Mouse (Mus musculus) fibroblast of lung, adult 2 months (primary cell): Measurements from ENCODE around the gene Nacc1.
A peak's percentile ranks its signal among the peaks of the same experiment; 100 is the strongest.

Experiments used
- DNase-seq: peaks from one replicate; pipeline ENCODE4 v3.0.0-alpha.2; 2011; ENCODE audit warnings: low read depth

Gene Nacc1

DNA sequence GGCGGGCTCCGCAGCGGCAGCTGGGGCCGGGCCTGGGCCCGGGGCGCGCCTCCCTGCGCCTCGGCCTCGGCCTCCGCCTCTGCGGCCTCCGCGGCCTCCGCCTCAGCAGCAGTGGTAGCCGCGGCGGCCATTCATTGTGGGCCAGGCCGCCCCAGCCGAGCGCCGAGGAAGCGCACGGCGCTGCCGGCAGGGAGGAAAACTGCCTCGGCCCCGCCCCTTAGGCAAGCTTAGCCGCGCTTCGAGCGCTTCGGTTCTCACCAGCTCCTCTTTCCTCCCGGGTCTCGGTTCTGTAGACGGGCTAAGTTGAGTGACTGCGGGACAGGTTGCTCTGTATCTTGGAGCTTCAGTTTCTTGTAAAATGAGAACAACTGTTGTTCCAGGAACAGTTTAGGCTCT, at the start of gene Nacc1:
Gene Nacc1 (minus strand): TSS at position 158 of the 396 bp plus-strand sequence.
- no peak for DNase-seq

- no peak for DNase-seq
Observed at GRCm38 (mm10) chr8:84736521-84736920, 48.9 kb upstream of the Nacc1 start.

GRCm38 (mm10) chr8:84735597-84735996, 47.9 kb upstream of the Nacc1 start:
- DNase-seq, result no peak

DNA sequence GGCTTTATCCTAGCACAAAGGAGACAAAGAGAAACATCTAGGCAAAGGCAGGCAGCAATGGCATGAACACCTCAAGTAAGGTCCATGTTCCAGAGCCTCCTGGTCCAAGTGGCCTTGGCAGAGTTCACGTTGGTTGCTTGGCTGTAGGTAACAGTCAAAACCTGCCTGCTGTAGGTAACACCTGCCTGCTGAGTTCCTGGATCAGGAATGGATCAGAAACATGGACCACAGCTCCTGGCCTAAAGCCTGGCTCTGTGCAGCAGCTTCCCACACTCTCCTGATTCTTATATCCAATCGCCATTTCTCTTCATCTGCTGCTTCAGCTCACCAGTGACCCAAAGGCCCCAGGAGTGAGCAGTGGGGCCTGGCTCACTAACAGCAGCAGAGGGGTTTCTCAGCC, 47.0 kb upstream of the Nacc1 start:
- DNase-seq, result no peak

DNA sequence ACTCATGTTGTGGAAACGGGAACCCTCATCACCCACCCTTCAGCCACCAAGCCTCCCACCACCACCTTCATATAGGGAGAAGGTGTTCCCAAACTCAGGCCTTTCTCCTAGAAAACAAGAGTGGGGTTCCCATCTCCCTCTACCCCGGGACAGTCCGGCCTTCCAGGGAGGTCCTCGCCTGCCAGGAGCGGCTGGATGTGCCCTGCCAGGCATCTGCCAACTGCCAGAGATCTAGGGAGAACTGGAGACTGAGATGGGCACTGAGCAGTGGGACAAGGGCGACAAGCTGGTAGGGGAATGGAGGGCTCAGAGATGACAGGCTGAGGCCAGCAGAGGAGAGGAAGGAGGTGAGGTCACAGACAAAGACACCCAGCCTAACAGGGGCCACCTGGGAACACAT, 46.3 kb upstream of the Nacc1 start:
- DNase-seq, result no peak

GRCm38 (mm10) chr8:84732996-84733395, 45.3 kb upstream of the Nacc1 start:
- no peak for DNase-seq

DNA sequence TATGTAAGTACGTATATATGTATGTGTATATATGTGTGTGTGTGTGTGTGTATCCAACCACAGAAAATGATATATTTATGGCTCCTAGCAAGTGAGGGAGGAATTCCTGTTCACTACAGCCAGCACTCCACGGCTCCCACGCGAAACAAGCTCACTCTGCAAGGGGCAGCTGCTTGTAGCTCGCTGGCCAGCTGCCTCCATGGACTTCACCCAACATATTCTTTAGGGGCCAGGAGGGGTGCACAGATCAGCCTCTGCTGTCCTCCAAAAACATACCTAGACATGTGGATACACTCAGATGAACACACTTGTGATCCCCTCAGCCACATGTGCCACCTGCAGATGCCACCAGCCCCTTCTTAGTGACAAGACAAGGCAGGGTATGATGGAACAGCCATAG, 44.9 kb upstream of the Nacc1 start:
- no peak for DNase-seq

DNA sequence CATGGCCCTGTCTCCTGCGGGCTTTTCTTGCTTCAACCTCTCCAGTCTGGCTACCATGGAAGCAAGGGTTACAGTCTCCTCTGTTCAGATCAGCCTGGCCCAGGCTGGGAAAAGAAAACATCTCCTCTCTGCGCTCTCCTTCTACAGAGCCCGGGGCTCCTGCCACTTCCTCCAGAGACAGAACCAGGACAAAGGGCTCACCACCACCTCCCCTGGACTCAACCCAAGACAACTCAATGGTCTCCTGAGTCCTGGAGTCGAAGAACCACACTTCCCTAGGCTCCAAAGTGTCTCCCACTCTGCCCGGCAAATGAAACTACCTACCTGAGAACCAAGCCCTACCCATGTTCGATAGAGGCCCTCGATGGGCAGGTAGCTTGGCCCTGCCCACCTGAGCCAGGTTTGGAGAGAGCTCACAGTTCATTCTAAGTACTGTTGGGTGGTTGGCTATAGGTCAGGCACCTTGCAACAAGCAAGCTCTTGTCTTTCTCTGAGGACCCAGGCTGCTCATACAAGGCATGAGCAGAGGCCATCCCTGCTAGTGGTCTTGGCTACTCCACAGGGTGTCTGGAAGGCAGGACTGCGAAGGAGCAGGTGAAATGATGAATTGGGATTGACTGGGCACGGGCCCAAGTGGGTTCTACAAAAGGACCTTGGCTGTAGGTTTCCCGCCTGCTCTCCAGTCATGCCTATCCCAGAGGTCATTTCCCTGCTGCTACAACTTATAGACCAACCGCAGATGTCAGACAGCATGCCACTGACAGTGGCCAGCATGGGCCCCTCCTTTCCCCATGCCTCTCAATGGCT, 43.9 kb upstream of the Nacc1 start:
- DNase-seq, result no peak

- no peak for DNase-seq
Observed at GRCm38 (mm10) chr8:84730541-84731370, 43.1 kb upstream of the Nacc1 start.

DNA sequence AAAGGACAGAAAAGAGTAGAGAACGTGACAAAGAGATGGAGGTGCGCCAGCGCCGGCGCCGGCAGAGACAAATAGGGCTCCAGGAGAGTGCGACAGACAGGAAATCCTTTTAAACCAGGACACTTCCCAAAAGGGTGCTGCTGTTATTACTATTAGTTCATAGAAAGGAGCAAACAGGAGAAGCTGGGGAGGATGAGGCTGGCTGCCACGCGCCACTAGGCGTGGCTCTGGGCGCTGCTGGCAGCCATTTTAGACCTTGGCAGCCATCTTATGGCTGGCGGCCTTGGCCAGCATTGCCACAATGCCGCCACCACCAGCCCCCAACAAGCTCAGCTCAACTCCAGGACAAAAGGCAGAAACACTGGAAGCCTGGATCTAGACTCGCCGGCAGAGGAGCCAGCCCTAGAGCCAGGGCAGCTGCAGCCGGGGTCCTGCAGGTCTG, 42.3 kb upstream of the Nacc1 start:
- no peak for DNase-seq

DNA sequence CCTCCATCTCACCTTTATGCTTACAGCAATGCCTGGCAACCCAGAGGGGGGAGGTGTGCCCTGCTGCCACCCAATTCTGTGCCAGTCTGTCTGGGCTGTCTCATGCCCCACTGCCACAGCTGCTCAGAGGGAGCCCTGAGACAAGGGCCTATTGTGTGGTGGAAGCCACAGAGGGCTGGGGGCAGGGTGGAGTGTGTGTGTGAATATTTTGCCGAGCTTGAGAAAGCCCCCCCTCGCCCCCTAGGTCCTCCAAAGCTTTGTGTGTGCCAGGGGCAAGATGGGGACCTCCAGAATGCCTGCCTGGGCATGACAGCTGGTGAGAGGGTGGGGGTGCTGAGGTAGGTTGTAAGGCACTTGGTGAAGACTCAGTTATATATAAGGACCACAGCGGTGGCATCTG, 40.8 kb upstream of the Nacc1 start:
- no peak for DNase-seq

- peak; percentile 90 for DNase-seq
Observed at GRCm38 (mm10) chr8:84725941-84726259, 38.2 kb upstream of the Nacc1 start.

DNA sequence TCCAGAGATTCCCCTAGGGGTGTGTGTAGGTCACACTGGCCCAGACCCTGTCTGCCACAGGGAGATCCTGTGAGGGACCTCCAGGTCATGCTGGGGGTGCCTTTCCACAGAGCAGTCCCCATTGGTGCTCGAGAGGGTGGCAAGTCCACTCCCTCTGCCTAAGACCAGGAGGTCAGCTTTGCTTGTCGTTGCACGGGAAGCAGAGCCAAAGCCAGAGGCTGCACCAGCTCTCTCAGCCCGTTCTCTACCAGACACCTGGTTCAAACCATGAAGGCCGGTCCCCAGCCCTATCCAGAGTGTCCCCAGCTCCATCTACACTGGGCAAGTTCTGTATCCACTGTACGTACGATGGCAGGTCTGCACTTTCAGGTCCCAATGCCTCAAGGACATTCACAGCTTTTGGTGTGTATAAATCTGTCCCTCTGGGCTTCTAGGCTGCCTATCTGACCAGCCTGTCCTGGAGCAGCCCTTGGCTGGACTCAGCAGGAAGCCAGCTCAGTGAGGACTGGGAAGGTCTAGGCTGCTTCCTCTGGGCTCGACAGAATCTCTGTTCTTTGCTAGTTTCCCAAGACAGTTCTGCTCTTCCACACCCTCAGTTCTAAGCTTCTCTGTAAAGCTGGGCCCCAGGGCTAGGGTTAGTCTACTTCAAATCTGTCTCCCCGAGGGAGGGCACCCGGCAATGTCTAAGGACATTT, 37.7 kb upstream of the Nacc1 start:
- no peak for DNase-seq

DNA sequence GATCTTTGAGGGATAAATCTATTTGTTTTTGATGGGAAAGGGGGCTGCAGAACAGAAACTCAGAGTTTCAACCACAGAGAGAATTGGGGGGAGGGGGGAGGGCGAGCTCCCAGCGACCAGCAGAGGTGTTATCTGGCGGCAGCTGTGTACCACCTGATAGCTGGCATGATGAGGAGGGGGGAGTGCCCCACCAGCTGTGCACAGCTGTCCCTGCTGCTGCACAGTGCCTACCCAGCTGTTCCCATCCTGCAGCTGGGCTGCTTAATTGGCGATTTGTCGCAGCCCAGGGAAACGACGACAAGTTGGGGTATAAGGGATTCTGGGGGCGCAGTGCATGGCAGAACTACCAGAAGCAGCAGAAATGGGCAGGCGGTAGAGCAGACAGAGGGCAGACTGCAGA, 37.0 kb upstream of the Nacc1 start:
- no peak for DNase-seq

DNA sequence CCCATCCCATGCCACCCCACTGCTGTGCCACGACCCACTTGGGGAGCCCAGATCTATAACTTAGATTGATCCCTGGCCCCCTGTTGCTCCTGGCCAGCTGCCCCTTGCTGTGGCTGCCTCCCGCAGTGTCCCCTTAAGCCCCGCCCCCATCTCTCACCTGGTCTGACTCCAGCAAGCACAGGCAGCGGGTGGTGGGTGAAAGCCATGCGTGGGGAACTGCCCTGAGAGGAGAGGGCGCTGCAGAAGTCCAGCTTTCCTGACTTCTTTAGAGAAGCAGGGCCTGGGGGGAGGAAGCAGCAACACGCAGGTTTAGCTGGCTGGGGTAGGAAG, 35.9 kb upstream of the Nacc1 start:
- DNase-seq, result no peak

GRCm38 (mm10) chr8:84722850-84723570, 35.3 kb upstream of the Nacc1 start, which contains the start of gene G430095P16Rik:
G430095P16Rik (plus strand) TSS chr8:84723007.
- peak; percentile 76 for DNase-seq

DNA sequence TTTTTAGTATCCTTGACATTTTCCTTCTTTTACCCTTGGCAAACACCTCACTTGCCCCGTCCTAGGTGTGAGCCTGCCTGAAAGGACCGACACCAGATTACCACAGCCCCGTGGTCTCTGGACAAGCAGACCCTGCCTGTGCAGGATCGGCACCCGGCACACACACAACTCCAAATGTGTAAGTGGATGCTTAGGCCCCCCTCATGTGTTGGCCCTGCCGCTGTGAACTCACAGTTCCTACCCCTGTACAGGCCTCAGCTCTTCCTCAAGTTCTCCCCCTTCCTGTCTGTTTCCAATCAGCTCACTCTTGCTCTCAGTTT, 34.8 kb upstream of the Nacc1 start:
- no peak for DNase-seq

GRCm38 (mm10) chr8:84718959-84719690, 31.5 kb upstream of the Nacc1 start:
- DNase-seq, result no peak

- DNase-seq, result no peak
Observed at GRCm38 (mm10) chr8:84718476-84718875, 30.8 kb upstream of the Nacc1 start.

DNA sequence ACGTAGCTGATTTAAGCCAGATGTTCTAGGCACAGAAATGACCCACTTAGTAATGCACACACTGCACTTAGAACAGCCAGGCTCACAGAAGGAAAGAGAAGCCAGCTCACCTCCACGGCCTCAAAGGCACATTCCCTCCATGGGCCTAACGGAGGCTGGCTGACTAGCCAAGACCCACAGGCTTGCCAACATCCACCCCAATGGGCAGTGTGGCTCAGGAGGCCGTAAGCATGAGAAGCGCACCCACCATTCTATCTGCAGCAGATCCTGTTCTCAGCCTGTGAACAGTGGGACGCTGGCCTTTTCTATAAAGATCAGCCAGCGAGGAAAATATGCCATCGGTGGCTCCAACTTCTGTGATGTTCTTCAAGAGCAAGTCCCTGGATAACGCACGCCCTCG, 29.1 kb upstream of the Nacc1 start:
- DNase-seq, result no peak

DNA sequence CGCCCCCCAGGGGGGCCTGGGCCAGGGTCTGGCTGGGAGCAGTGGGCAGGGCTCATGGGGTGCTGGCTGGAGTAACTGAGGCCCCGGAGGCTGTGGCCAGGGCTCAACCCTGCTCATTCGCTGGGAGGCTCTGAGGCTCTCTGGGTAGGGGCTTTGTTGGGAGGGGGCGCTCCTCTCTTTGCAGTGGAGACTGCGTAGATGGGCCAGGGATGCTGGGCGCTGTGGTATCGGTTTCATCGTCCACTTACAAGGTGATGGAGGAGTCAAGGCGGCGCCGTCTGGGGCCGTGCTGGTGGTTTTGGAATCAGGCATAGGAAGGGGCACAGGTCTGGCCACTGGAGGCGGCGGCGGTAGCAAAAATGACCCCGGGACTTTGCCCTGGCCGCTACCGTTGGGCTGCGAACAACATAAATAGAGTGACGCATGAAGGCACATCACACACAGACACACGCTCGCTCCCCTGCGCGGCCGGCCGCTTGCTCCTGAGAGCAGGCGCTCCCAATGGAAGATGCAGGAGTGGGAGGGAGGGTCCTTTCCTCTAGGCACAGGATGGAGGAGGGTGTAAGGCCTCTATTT, 28.3 kb upstream of the Nacc1 start:
- no peak for DNase-seq
